Mouse (Mus musculus) embryonic fibroblast, embryonic 13.5 days (primary cell): ENCODE results near the gene Chchd3. TPM values are rescaled to one million over a fixed set of nuclear protein-coding genes. Genes with fewer than 3 reads are reported as not detected.

Experiments used
- H3K27ac ChIP-seq: 2 replicates; pipeline ENCODE4 v1.5.1; 2012; ENCODE audit warnings: low read length, control low read depth, inconsistent platforms; ENCODE audit not compliant: insufficient read depth
- H3K4me1 ChIP-seq: 2 replicates; pipeline ENCODE4 v1.6.1; 2011; ENCODE audit warnings: low read length; ENCODE audit not compliant: control insufficient read depth, insufficient read depth
- H3K4me3 ChIP-seq: 2 replicates; pipeline ENCODE4 v1.5.1; 2011; ENCODE audit warnings: mild to moderate bottlenecking, control low read depth, low read length; ENCODE audit not compliant: insufficient read depth
- CTCF ChIP-seq: IDR thresholded peaks from 2 replicates; pipeline ENCODE4 v1.5.1; 2011; ENCODE audit warnings: mild to moderate bottlenecking, control low read depth, low read length, moderate library complexity, borderline replicate concordance; ENCODE audit not compliant: insufficient read depth
- POLR2A ChIP-seq: IDR thresholded peaks from 2 replicates; pipeline ENCODE4 v1.6.1; 2011; ENCODE audit warnings: low read depth, mild to moderate bottlenecking, control low read depth, low read length, moderate library complexity
- polyA plus RNA-seq: library from polyadenylated mRNA; stranded (reverse); fragments of >200 nt; gene quantifications from 2 replicates; pipeline ENCODE4 v1.2.4, GENCODE M21; 2011; ENCODE audit warnings: low read depth; ENCODE audit not compliant: missing spikeins, insufficient read length

The Chchd3 gene
- polyA plus RNA-seq, 1 experiment, result 108 TPM

GRCm38 (mm10) chr6:33028296-33028695, 31.8 kb downstream of the Chchd3 start:
- peaks cover 9% of the 10 kb centered on the region for H3K4me1 ChIP-seq
- TF ChIP-seq POLR2A (no peak), CTCF (no peak)

DNA sequence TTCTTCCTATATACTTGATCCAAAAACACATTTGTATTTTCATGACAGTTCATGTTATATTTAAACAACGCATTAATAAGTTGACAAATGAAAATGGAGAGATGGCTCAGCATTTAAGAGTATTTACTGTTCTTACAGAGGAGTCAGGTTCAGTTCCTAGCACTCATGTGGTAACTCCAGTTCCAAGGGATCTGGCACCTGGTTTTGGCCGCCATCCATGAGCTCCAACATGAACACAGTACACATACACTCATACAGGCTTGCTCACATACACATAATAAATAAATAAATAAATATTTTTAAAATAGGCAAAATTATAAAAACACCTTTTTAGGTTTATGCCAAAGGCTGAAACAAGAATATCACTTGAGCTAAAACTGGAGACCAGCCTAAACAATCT, 35.0 kb downstream of the Chchd3 start:
- no peak overlapping the region for H3K27ac ChIP-seq
- H3K4me3 ChIP-seq, result no peak overlapping the region
- no peak for TF ChIP-seq POLR2A
- no peak for TF ChIP-seq CTCF
- H3K4me1 ChIP-seq, result peaks cover 9% of the 10 kb centered on the region

More at GRCm38 (mm10) chr6:33028296-33028695, 31.8 kb downstream of the Chchd3 start:
- Histone ChIP-seq H3K27ac (peak overlapping the region; percentile 55), H3K4me3 (no peak overlapping the region)

GRCm38 (mm10) chr6:33004607-33005006, 55.5 kb downstream of the Chchd3 start:
- TF ChIP-seq CTCF (no peak), POLR2A (no peak)

DNA sequence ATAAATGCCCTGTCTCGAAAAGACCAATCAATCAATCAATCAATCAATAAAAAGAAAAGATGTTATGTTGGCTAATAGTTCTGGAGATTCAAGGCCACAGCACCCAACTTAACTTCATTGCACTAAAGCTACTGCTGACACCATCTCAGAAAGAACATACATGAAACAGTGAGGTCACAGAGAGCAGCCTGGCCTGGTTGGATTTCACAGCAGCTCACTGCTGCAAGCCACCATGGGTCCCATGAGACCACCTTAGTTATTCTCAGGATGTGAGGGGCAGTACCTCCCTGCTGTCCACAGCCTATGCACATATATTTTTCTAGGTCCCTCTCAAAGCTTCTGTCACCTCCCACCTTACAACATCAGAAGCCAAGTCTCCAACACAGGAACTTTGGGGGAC, 57.1 kb downstream of the Chchd3 start:
- TF ChIP-seq POLR2A, result no peak
- TF ChIP-seq CTCF, result no peak
- no peak overlapping the region for H3K27ac ChIP-seq
- peaks cover 3% of the 10 kb centered on the region; the same call in 1 of the 2 replicates for H3K4me1 ChIP-seq
- no peak overlapping the region for H3K4me3 ChIP-seq

More at GRCm38 (mm10) chr6:33004607-33005006, 55.5 kb downstream of the Chchd3 start:
- H3K4me3 ChIP-seq, result no peak overlapping the region
- 0 out of 2 replicates have a peak, but pooled peaks cover 3% of the 10 kb centered on the region for H3K4me1 ChIP-seq
- H3K27ac ChIP-seq, result no peak overlapping the region

GRCm38 (mm10) chr6:33001271-33001670, 58.8 kb downstream of the Chchd3 start:
- H3K4me1 ChIP-seq, result peaks cover 10% of the 10 kb centered on the region
- TF ChIP-seq CTCF, result no peak
- TF ChIP-seq POLR2A, result no peak
- H3K27ac ChIP-seq, result no peak overlapping the region
- H3K4me3 ChIP-seq, result no peak overlapping the region

- Histone ChIP-seq H3K4me3 (no peak overlapping the region), H3K4me1 (peaks cover 7% of the 10 kb centered on the region), H3K27ac (peak overlapping the region; percentile 58)
- no peak for TF ChIP-seq POLR2A
- TF ChIP-seq CTCF, result no peak
These were observed 63.5 kb downstream of the Chchd3 start for GRCm38 (mm10) chr6:32996597-32996996.

- peaks cover 9% of the 10 kb centered on the region for H3K4me1 ChIP-seq
- no peak overlapping the region for H3K27ac ChIP-seq
- H3K4me3 ChIP-seq, result no peak overlapping the region
- TF ChIP-seq POLR2A (no peak), CTCF (no peak)
These were observed 66.2 kb downstream of the Chchd3 start for GRCm38 (mm10) chr6:32993847-32994246.

DNA sequence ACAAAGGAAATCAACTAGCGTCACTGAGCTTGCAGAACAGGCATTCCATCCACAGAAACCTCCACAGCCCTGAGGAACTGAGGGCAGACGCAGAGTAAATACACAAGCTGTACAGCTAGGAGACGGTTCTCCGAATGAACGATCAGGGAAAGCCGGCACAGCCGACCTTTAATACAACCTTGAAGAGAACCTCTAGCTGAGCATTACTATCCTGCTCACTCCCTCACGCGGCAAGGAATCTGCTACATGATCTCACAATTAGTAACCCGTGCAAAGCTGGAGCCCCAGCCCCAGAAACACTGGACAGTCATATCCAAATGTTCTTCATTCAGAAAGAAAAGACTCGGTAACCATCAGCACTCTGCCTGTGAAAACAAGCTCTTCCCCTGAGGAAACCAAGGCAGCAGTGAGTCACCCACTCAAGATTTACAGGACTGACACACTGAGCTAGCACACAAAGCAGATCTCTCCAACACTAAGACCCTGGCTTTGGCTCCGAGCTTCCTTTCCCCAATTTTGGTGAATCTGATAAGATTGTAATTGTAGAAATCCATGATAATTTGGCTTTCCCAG, 69.9 kb downstream of the Chchd3 start:
- H3K27ac ChIP-seq, result peak overlapping the region; percentile 4; the same call in 1 of the 2 replicates
- no peak overlapping the region for H3K4me3 ChIP-seq
- H3K4me1 ChIP-seq, result peaks cover 2% of the 10 kb centered on the region; the same call in 1 of the 2 replicates
- TF ChIP-seq CTCF (no peak), POLR2A (no peak)

DNA sequence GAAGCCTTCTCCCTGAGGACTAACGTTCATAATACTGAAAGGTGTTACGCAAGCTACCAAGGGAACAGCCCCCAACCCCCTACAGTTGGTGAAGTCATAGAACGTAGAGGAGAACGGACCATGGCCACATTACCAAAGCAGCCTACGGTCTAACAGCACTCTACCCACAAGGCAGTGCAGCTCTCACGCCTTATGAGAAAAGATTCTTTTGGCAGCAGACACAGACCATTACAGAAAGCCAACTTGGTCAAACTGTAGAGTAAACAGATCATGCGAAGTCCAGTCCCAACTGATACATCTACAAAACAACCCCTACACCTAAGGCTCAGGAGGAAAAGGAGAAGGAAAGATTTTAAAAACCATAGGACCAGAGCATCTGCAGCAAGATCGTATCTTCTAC, 71.5 kb downstream of the Chchd3 start:
- peaks cover 2% of the 10 kb centered on the region; the same call in 1 of the 2 replicates for H3K4me1 ChIP-seq
- no peak for TF ChIP-seq CTCF
- TF ChIP-seq POLR2A, result no peak
- H3K27ac ChIP-seq, result no peak overlapping the region
- no peak overlapping the region for H3K4me3 ChIP-seq

DNA sequence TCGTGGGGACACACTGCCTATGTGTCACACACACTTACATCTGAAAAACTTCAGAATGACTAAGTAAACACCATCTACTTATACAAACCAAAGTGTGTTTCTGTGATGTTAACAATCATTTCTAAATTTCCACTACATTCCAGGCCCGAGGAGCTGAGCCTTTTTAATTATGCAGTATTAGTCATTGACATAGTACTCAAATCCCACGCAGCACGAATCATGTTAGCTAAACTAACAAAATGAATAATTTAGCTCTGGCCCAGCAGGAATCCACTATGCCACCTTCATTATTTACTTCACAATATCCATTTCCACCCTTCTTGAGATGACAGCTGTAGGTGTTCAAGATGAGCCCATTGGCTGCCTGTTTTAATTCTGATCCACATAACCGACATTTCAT, 76.2 kb downstream of the Chchd3 start:
- Histone ChIP-seq H3K4me1 (peaks cover 4% of the 10 kb centered on the region), H3K27ac (peak overlapping the region; percentile 22), H3K4me3 (no peak overlapping the region)
- TF ChIP-seq POLR2A (no peak), CTCF (no peak)

DNA sequence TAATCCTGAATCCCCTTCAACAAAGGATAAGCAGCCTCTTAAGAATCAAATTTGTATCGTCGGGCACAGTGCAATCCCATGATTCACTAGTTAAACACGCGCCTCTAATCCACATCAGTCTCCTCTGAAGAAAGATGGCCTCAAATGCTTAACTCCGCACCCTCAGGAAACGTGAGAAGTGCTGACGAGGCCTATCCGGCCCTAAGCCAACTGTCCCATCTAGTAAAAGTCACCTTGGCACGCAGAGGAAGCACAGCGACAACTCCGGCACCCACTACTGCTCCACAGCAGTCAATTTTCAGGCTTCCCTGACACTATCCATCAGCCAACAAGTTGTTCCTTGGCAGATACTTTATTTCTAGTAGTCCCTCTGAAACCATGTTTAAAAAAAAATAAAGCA, 78.8 kb downstream of the Chchd3 start:
- no peak overlapping the region for H3K4me3 ChIP-seq
- H3K27ac ChIP-seq, result no peak overlapping the region
- H3K4me1 ChIP-seq, result peaks cover 4% of the 10 kb centered on the region
- TF ChIP-seq POLR2A, result no peak
- TF ChIP-seq CTCF, result no peak
